Mouse (Mus musculus): ENCODE measurements around the gene Ghsr. TPM values are rescaled to one million over a fixed set of nuclear protein-coding genes. Genes with fewer than 3 reads are reported as not detected.

The Ghsr gene
- polyA plus RNA-seq, 1 experiment from 2014 or later, result 1.0 TPM

DNA sequence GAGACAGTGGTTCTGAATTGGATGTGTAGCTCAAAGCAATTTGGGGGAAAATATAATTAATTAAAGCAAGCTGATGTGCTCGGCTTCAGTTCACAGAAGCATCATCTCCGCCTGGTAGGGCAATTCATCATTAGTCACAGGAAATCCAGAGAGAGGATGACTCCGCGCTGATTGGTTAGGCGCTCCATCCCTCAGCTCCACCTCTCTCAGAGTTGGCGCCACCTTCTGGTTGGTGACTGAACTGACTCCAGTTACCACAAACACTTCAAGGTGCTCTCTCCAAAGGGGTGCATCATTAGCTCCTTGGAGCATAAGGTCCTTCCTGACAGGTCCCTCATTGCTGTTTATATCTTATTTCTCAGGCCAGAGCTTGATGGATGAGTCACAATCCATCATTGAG is 25.6 kb upstream of the Ghsr start:
- H3K27ac ChIP-seq (ENCODE audit: low read depth, low read length), result no peak overlapping the region
- WGBS, result 47% methylated on average over 6 of the region's 6 CpGs
- ATAC-seq (ENCODE audit: low read depth), result no peak
- H3K9me3 ChIP-seq (ENCODE audit: control insufficient read depth, low read length), result no peaks in the 10 kb centered on the region
- no peak overlapping the region for H3K4me2 ChIP-seq (ENCODE audit: low read depth, low read length)
- no peak overlapping the region for H3K9ac ChIP-seq (replicated peaks; ENCODE audit: low read depth, low read length)
- no peak overlapping the region for H3K4me3 ChIP-seq (ENCODE audit: low read depth, low read length)
- no peaks in the 10 kb centered on the region for H3K36me3 ChIP-seq (ENCODE audit: control insufficient read depth, insufficient read depth, low read length)
- no peaks in the 10 kb centered on the region for H3K27me3 ChIP-seq (ENCODE audit: control insufficient read depth, insufficient read depth, low read length)
- H3K4me1 ChIP-seq (ENCODE audit: control insufficient read depth, insufficient read depth, low read length), result no peaks in the 10 kb centered on the region

GRCm38 (mm10) chr3:27348462-27348861 is 22.7 kb upstream of the Ghsr start:
- no peak overlapping the region for H3K4me2 ChIP-seq (ENCODE audit: low read depth, low read length)
- no peaks in the 10 kb centered on the region for H3K4me1 ChIP-seq (ENCODE audit: control insufficient read depth, insufficient read depth, low read length)
- H3K36me3 ChIP-seq (ENCODE audit: control insufficient read depth, insufficient read depth, low read length), result no peaks in the 10 kb centered on the region
- H3K27ac ChIP-seq (ENCODE audit: low read depth, low read length), result no peak overlapping the region
- 65% methylated on average over 5 of the region's 5 CpGs for WGBS
- no peaks in the 10 kb centered on the region for H3K9me3 ChIP-seq (ENCODE audit: control insufficient read depth, low read length)
- no peak for ATAC-seq (ENCODE audit: low read depth)
- H3K27me3 ChIP-seq (ENCODE audit: control insufficient read depth, insufficient read depth, low read length), result no peaks in the 10 kb centered on the region
- no peak overlapping the region for H3K9ac ChIP-seq (replicated peaks; ENCODE audit: low read depth, low read length)
- H3K4me3 ChIP-seq (ENCODE audit: low read depth, low read length), result no peak overlapping the region

GRCm38 (mm10) chr3:27351105-27351504 is 20.0 kb upstream of the Ghsr start:
- WGBS, result 38% methylated on average over 9 of the region's 9 CpGs
- no peak overlapping the region for H3K9ac ChIP-seq (replicated peaks; ENCODE audit: low read depth, low read length)
- H3K4me3 ChIP-seq (ENCODE audit: low read depth, low read length), result no peak overlapping the region
- no peaks in the 10 kb centered on the region for H3K9me3 ChIP-seq (ENCODE audit: control insufficient read depth, low read length)
- H3K4me2 ChIP-seq (ENCODE audit: low read depth, low read length), result no peak overlapping the region
- H3K27ac ChIP-seq (ENCODE audit: low read depth, low read length), result no peak overlapping the region
- no peaks in the 10 kb centered on the region for H3K4me1 ChIP-seq (ENCODE audit: control insufficient read depth, insufficient read depth, low read length)
- no peaks in the 10 kb centered on the region for H3K36me3 ChIP-seq (ENCODE audit: control insufficient read depth, insufficient read depth, low read length)
- peak; percentile 89 for ATAC-seq (ENCODE audit: low read depth)
- H3K27me3 ChIP-seq (ENCODE audit: control insufficient read depth, insufficient read depth, low read length), result no peaks in the 10 kb centered on the region

DNA sequence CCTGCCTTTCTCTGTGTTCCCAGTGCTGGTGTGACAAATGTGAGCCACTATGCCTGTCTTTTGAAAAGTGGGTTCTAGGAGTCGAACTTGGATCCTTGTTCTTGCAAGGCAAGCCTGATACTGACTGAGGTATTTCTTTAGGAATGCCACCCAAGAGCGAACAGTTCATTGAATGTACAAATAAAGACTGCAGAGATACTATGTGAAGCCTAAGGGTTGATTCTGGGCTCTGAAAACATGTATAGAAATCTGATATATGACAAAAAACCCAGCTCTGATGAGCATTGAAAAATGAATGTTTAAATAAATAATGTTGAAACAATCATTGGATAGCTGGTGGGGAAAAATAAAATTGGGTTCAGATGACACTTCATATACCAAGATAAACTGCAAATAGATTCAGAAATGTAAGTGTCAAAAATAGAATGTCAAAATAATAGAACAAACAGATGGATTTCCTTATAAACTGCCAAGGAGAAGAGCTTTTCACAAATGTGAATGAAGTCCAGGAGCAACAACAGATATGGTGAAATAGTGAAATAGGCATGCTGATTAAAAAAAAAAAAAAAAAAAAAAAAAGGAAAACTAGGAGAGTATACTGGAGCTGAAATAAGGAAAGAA is 11.9 kb upstream of the Ghsr start:
- Histone ChIP-seq H3K4me2 (ENCODE audit: low read depth, low read length) (no peak overlapping the region), H3K27me3 (ENCODE audit: control insufficient read depth, insufficient read depth, low read length) (no peaks in the 10 kb centered on the region), H3K36me3 (ENCODE audit: control insufficient read depth, insufficient read depth, low read length) (no peaks in the 10 kb centered on the region), H3K4me1 (ENCODE audit: control insufficient read depth, insufficient read depth, low read length) (no peaks in the 10 kb centered on the region), H3K4me3 (ENCODE audit: low read depth, low read length) (no peak overlapping the region), H3K9me3 (ENCODE audit: control insufficient read depth, low read length) (no peaks in the 10 kb centered on the region), H3K27ac (ENCODE audit: low read depth, low read length) (no peak overlapping the region), H3K9ac (replicated peaks; ENCODE audit: low read depth, low read length) (no peak overlapping the region)
- 90% methylated on average over 2 of the region's 2 CpGs for WGBS
- ATAC-seq (ENCODE audit: low read depth), result no peak

DNA sequence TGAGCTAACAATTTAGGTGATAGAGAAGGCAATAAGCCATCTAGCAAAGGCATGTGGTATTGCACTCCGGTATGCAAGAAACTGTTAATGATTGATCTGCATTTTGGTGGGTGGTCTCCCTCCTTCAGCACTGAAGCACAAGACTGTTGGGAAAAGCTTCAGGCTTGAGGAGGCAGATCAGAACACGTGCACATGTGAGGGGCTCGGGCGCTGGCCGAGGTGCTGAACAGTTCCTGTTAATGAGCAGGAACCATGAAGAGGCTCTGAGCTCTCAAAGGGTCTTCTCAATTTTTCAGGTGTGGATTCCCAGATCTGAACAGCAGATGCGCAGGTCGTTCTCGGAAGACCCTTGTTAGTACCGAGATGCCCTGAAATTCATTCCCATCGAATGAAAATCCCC is 1.0 kb upstream of the Ghsr start:
- Histone ChIP-seq H3K4me1 (ENCODE audit: control insufficient read depth, insufficient read depth, low read length) (no peaks in the 10 kb centered on the region; the same call in 1 of the 2 replicates), H3K9ac (replicated peaks; ENCODE audit: low read depth, low read length) (no peak overlapping the region), H3K9me3 (ENCODE audit: control insufficient read depth, low read length) (no peaks in the 10 kb centered on the region), H3K27ac (ENCODE audit: low read depth, low read length) (no peak overlapping the region), H3K4me3 (ENCODE audit: low read depth, low read length) (no peak overlapping the region), H3K36me3 (ENCODE audit: control insufficient read depth, insufficient read depth, low read length) (no peaks in the 10 kb centered on the region), H3K27me3 (ENCODE audit: control insufficient read depth, insufficient read depth, low read length) (peaks cover 32% of the 10 kb centered on the region), H3K4me2 (ENCODE audit: low read depth, low read length) (no peak overlapping the region)
- no peak for ATAC-seq (ENCODE audit: low read depth)
- 5% methylated on average over 10 of the region's 10 CpGs for WGBS

DNA sequence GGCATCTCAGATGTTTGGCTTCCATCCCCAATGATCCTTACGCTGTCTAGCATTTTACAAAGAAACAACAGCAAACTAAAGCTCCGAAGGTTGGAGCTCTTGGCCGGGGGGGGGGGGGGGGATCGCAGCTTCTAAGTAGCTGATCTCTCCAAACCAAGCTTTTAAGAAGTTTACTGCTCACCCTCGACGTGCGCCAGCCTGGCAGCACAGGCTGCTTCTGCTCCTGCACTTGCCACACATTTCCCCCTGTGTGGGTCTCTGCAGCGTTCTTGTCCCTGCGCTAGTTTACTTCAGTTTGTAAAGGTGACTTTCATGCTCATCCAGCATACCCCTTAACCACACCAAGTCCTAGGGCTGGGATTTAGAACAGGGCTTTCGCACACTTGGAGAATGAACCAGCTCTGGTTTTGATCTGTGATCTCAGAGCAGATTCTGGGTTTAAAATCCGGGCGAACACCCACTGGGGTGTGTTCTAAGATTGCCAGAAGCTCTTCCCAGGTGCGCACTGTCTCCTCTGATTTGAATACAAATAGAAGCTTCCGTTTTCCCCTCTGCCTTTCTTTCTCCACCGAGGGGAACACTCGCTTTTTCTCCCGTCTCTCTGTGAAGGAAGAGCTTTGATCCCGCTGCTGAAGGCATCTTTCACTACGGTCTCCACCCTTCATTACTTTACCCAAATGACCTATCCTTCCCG is 422 bp upstream of the Ghsr start:
- no peak overlapping the region for H3K27ac ChIP-seq (ENCODE audit: low read depth, low read length)
- 0 out of 2 replicates have a peak overlapping the region, but pooled peaks have one; percentile 16 for H3K9ac ChIP-seq (replicated peaks; ENCODE audit: low read depth, low read length)
- no peaks in the 10 kb centered on the region for H3K9me3 ChIP-seq (ENCODE audit: control insufficient read depth, low read length)
- H3K4me1 ChIP-seq (ENCODE audit: control insufficient read depth, insufficient read depth, low read length), result no peaks in the 10 kb centered on the region; the same call in 1 of the 2 replicates
- H3K36me3 ChIP-seq (ENCODE audit: control insufficient read depth, insufficient read depth, low read length), result no peaks in the 10 kb centered on the region
- peak overlapping the region; percentile 96 for H3K4me2 ChIP-seq (ENCODE audit: low read depth, low read length)
- no peak for ATAC-seq (ENCODE audit: low read depth)
- peaks cover 32% of the 10 kb centered on the region for H3K27me3 ChIP-seq (ENCODE audit: control insufficient read depth, insufficient read depth, low read length)
- peak overlapping the region; percentile 40 for H3K4me3 ChIP-seq (ENCODE audit: low read depth, low read length)
- WGBS, result 4% methylated on average over 20 of the region's 20 CpGs

GRCm38 (mm10) chr3:27371725-27372650 is 837 bp downstream of the Ghsr start:
- peaks cover 32% of the 10 kb centered on the region for H3K27me3 ChIP-seq (ENCODE audit: control insufficient read depth, insufficient read depth, low read length)
- no peaks in the 10 kb centered on the region; the same call in 1 of the 2 replicates for H3K4me1 ChIP-seq (ENCODE audit: control insufficient read depth, insufficient read depth, low read length)
- H3K27ac ChIP-seq (ENCODE audit: low read depth, low read length), result no peak overlapping the region
- H3K4me2 ChIP-seq (ENCODE audit: low read depth, low read length), result peak overlapping the region; percentile 96
- H3K36me3 ChIP-seq (ENCODE audit: control insufficient read depth, insufficient read depth, low read length), result no peaks in the 10 kb centered on the region
- under 1% methylated on average over 74 of the region's 77 CpGs for WGBS
- H3K9me3 ChIP-seq (ENCODE audit: control insufficient read depth, low read length), result no peaks in the 10 kb centered on the region
- H3K4me3 ChIP-seq (ENCODE audit: low read depth, low read length), result peak overlapping the region; percentile 40
- peak overlapping the region; percentile 32; the same call in 1 of the 2 replicates for H3K9ac ChIP-seq (replicated peaks; ENCODE audit: low read depth, low read length)
- peak; percentile 76 for ATAC-seq (ENCODE audit: low read depth)

DNA sequence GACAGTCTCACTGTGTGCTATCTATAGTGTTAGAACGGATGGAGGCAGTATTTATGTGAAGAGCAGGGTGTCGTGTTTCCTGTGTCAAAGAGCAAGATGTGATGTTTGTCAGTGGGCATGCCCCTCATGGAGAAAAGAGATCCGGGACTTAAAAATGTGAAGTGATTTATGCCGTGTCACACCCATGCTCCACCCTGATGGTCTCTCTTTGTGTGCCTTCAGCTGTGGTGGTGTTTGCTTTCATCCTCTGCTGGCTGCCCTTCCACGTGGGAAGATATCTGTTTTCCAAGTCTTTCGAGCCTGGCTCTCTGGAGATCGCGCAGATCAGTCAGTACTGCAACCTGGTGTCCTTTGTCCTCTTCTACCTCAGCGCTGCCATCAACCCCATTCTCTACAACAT is 3.2 kb downstream of the Ghsr start:
- H3K9me3 ChIP-seq (ENCODE audit: control insufficient read depth, low read length), result no peaks in the 10 kb centered on the region
- no peak for ATAC-seq (ENCODE audit: low read depth)
- H3K36me3 ChIP-seq (ENCODE audit: control insufficient read depth, insufficient read depth, low read length), result no peaks in the 10 kb centered on the region
- no peak overlapping the region for H3K27ac ChIP-seq (ENCODE audit: low read depth, low read length)
- 47% methylated on average over 9 of the region's 9 CpGs for WGBS
- H3K27me3 ChIP-seq (ENCODE audit: control insufficient read depth, insufficient read depth, low read length), result peaks cover 28% of the 10 kb centered on the region
- H3K9ac ChIP-seq (replicated peaks; ENCODE audit: low read depth, low read length), result no peak overlapping the region
- no peak overlapping the region for H3K4me3 ChIP-seq (ENCODE audit: low read depth, low read length)
- H3K4me1 ChIP-seq (ENCODE audit: control insufficient read depth, insufficient read depth, low read length), result no peaks in the 10 kb centered on the region; the same call in 1 of the 2 replicates
- H3K4me2 ChIP-seq (ENCODE audit: low read depth, low read length), result no peak overlapping the region
